Mouse (Mus musculus): ENCODE results near the gene 3110082I17Rik.

DNA sequence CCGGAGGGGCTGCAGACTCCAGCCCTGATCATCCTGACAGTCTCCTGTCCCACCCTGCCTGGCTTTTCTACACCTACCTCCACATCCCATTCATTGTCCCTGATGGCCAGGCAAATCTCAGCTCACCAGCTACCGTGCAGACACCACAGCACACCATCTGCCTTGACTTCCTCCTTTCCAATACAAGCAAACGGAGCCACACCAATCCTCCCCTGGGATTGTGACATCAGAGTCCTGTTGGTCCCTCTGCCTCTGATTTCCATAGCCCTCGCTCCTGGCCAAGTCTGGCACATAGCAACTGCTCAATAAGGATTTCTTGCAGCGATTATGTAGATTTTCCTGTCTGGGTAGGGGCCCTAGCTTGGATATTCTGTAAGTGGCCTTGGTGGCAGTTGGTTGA is 109.2 kb downstream of the 3110082I17Rik start, which contains the start of gene Cox19:
- TF ChIP-seq CTCF (conservative IDR thresholded peaks at IDR 0.05; ENCODE audit: low read length) (no peak), POU5F1 (IDR thresholded peaks at IDR 0.05; ENCODE audit: borderline replicate concordance, low read length) (no peak)
